Mouse (Mus musculus): Measurements from ENCODE around the gene Uba6. TPM values are rescaled to one million over a fixed set of nuclear protein-coding genes. Genes with fewer than 3 reads are reported as not detected.

Gene Uba6
- polyA plus RNA-seq, 1 experiment from 2014 or later = 13.0 TPM

DNA sequence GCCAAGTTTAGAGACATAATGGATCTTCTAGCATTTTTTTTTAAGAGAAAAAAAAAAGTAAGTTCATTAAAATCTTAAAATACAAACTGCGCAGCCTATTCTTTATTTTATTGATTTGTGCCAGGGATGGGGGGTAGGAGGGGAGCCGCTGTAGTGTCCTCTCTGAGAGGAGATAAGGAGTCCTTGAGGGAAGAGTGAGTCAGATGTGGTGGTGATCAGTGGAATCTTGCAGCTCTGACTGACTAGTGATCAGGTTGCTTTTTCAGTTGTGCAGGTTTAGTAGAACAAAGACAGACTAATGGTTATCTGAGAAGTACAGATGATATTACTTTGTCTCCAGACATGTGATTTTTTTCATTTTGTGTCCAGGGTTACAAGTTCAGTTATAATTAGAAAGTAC, 59.6 kb downstream of the Uba6 start:
- Histone ChIP-seq H3K27ac (replicated peaks) (no peak overlapping the region), H3K27me3 (no peaks in the 10 kb centered on the region), H3K4me2 (no peak overlapping the region), H3K4me1 (replicated peaks) (no peaks in the 10 kb centered on the region), H3K4me3 (no peak overlapping the region), H3K9ac (no peak overlapping the region), H3K9me3 (no peaks in the 10 kb centered on the region), H3K36me3 (peaks cover 26% of the 10 kb centered on the region)
- WGBS = 99% methylated on average over 2 of the region's 2 CpGs
- no peak for ATAC-seq (ENCODE audit: low read depth)

GRCm38 (mm10) chr5:86111074-86111473, 61.5 kb downstream of the Uba6 start:
- Histone ChIP-seq H3K9ac (no peak overlapping the region), H3K9me3 (no peaks in the 10 kb centered on the region), H3K4me1 (replicated peaks) (no peaks in the 10 kb centered on the region), H3K36me3 (peaks cover 27% of the 10 kb centered on the region), H3K27ac (replicated peaks) (no peak overlapping the region), H3K27me3 (no peaks in the 10 kb centered on the region), H3K4me3 (no peak overlapping the region), H3K4me2 (no peak overlapping the region)
- 90% methylated on average over 1 of the region's 1 CpGs for WGBS
- no peak for ATAC-seq (ENCODE audit: low read depth)

DNA sequence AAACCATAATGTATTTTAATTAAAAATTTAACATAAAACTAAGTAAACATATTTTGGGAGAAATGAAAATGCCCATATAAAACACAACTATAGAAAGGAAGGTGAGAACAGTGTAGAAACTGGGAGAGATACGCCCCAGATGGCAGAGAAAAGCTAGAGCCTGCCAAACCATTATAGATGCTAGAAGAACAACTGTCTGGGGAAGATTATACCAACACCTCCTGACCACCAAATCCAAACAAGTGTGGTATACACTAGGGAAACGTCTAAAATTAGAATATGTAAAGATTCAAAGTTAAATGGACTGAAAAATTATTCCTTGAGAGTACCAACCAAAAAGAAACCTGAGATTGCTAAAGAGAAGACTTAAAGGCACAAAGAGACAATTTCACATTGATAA, 66.0 kb downstream of the Uba6 start:
- ATAC-seq (ENCODE audit: low read depth) = no peak
- Histone ChIP-seq H3K9ac (no peak overlapping the region), H3K4me2 (no peak overlapping the region), H3K9me3 (no peaks in the 10 kb centered on the region), H3K4me1 (replicated peaks) (no peaks in the 10 kb centered on the region), H3K4me3 (no peak overlapping the region), H3K36me3 (peaks cover 26% of the 10 kb centered on the region), H3K27ac (replicated peaks) (no peak overlapping the region), H3K27me3 (no peaks in the 10 kb centered on the region)
- WGBS = 73% methylated on average over 2 of the region's 2 CpGs

- no peak for ATAC-seq (ENCODE audit: low read depth)
- H3K9me3 ChIP-seq = no peaks in the 10 kb centered on the region
Measured at GRCm38 (mm10) chr5:86102176-86102575, 70.4 kb downstream of the Uba6 start.

GRCm38 (mm10) chr5:86100621-86101020, 72.0 kb downstream of the Uba6 start:
- Histone ChIP-seq H3K27me3 (no peaks in the 10 kb centered on the region), H3K4me3 (no peak overlapping the region), H3K27ac (replicated peaks) (no peak overlapping the region), H3K9ac (no peak overlapping the region), H3K36me3 (0 out of 2 replicates have a peak, but pooled peaks cover 9% of the 10 kb centered on the region), H3K9me3 (no peaks in the 10 kb centered on the region), H3K4me2 (no peak overlapping the region), H3K4me1 (replicated peaks) (no peaks in the 10 kb centered on the region)
- 86% methylated on average over 3 of the region's 3 CpGs for WGBS
- ATAC-seq (ENCODE audit: low read depth) = no peak

More at GRCm38 (mm10) chr5:86102176-86102575, 70.4 kb downstream of the Uba6 start:
- Histone ChIP-seq H3K36me3 (0 out of 2 replicates have a peak, but pooled peaks cover 11% of the 10 kb centered on the region), H3K27ac (replicated peaks) (no peak overlapping the region), H3K4me2 (no peak overlapping the region), H3K9ac (no peak overlapping the region), H3K27me3 (no peaks in the 10 kb centered on the region), H3K4me1 (replicated peaks) (no peaks in the 10 kb centered on the region), H3K4me3 (no peak overlapping the region)
- WGBS = 100% methylated on average over 2 of the region's 2 CpGs

GRCm38 (mm10) chr5:86098988-86099387, 73.6 kb downstream of the Uba6 start:
- no peak overlapping the region for H3K4me3 ChIP-seq
- H3K4me2 ChIP-seq = no peak overlapping the region
- 0 out of 2 replicates have a peak, but pooled peaks cover 5% of the 10 kb centered on the region for H3K36me3 ChIP-seq
- 91% methylated on average over 3 of the region's 3 CpGs for WGBS
- H3K4me1 ChIP-seq (replicated peaks) = no peaks in the 10 kb centered on the region
- H3K9me3 ChIP-seq = no peaks in the 10 kb centered on the region
- no peak for ATAC-seq (ENCODE audit: low read depth)
- H3K27me3 ChIP-seq = no peaks in the 10 kb centered on the region
- H3K27ac ChIP-seq (replicated peaks) = no peak overlapping the region
- H3K9ac ChIP-seq = no peak overlapping the region

- H3K27ac ChIP-seq (replicated peaks) = no peak overlapping the region
- no peaks in the 10 kb centered on the region for H3K36me3 ChIP-seq
- no peaks in the 10 kb centered on the region for H3K9me3 ChIP-seq
- no peak overlapping the region for H3K4me2 ChIP-seq
- no peak for ATAC-seq (ENCODE audit: low read depth)
- H3K4me3 ChIP-seq = no peak overlapping the region
- no peaks in the 10 kb centered on the region for H3K27me3 ChIP-seq
- H3K4me1 ChIP-seq (replicated peaks) = no peaks in the 10 kb centered on the region
- H3K9ac ChIP-seq = no peak overlapping the region
- WGBS = 90% methylated on average over 9 of the region's 9 CpGs
Measured at GRCm38 (mm10) chr5:86094754-86095153, 77.8 kb downstream of the Uba6 start.

DNA sequence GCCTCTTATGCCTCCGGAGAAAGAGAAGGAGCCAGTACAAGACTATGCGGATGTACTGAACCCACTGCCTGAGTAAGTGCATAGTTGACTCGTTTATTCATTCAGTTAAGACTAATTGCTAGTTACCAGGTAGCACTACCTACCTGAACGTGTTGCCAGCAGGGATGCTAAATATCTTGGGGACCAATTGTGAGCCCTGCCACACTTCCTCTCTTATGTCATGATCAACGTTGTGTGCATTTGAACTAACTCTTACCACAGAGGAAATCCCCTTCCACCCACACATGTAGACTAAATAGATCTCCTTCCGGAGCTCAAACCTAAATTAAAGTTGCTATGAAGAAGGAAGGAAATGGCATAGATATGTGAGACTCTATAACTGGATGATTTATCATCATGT, 85.9 kb downstream of the Uba6 start:
- Histone ChIP-seq H3K27me3 (no peaks in the 10 kb centered on the region), H3K9ac (no peak overlapping the region), H3K4me1 (replicated peaks) (no peaks in the 10 kb centered on the region), H3K9me3 (no peaks in the 10 kb centered on the region), H3K27ac (replicated peaks) (no peak overlapping the region), H3K4me3 (no peak overlapping the region), H3K36me3 (no peaks in the 10 kb centered on the region), H3K4me2 (no peak overlapping the region)
- 87% methylated on average over 6 of the region's 6 CpGs for WGBS
- no peak for ATAC-seq (ENCODE audit: low read depth)

DNA sequence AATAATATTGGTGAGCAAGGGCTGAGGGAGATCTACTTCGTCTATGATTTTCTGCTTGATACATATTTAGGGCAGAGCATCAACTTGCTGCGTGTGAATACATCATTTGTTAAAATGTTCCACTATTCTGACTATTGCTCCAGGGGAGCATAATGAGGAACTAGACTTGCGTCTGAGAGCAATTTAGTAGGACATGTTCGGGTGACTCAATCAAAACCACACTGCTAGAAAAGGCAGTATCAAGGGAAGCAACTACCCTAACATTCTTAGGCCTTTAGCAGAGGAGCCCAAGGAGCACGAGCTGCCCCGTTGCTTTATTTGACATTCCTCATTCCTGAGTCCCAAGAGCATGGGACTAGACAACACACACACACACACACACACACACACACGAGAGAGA, 87.6 kb downstream of the Uba6 start:
- Histone ChIP-seq H3K36me3 (no peaks in the 10 kb centered on the region), H3K27me3 (no peaks in the 10 kb centered on the region), H3K9me3 (no peaks in the 10 kb centered on the region), H3K4me2 (no peak overlapping the region), H3K4me1 (replicated peaks) (no peaks in the 10 kb centered on the region), H3K27ac (replicated peaks) (no peak overlapping the region), H3K9ac (no peak overlapping the region), H3K4me3 (no peak overlapping the region)
- WGBS = 84% methylated on average over 7 of the region's 7 CpGs
- ATAC-seq (ENCODE audit: low read depth) = no peak

GRCm38 (mm10) chr5:86083987-86084386, 88.6 kb downstream of the Uba6 start:
- Histone ChIP-seq H3K4me1 (replicated peaks) (no peaks in the 10 kb centered on the region), H3K9me3 (no peaks in the 10 kb centered on the region), H3K36me3 (no peaks in the 10 kb centered on the region), H3K4me2 (no peak overlapping the region), H3K27me3 (no peaks in the 10 kb centered on the region), H3K4me3 (no peak overlapping the region), H3K9ac (no peak overlapping the region), H3K27ac (replicated peaks) (no peak overlapping the region)
- 83% methylated on average over 6 of the region's 6 CpGs for WGBS
- no peak for ATAC-seq (ENCODE audit: low read depth)

DNA sequence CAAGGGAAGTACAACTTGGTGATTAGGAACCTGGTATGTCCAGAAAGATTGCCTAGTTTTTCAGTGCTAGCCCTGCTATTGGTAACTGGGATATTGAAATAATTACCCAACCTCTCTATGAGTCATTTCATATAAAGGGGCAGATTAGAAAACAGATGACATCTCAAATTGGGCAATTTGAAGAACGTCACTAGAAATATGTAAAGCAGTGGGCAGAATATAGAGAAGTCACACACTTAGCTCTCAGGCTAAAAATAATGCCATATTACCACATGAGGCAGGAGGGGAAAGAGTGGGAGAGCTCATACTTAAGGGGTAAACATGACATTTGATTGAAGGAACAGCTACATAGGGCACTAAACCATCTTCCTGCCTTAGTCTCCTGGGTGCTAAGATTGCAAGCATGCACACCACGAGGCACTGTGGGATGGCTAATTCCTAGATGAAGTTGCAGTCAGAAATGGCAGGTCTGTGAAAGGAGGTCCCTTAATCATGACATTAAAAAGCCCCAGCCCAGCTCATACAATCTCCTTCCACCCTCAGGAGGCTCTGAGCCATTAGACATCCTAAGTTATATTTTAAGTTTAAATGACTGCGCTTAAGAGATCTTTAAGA, 93.8 kb downstream of the Uba6 start:
- Histone ChIP-seq H3K4me1 (replicated peaks) (no peaks in the 10 kb centered on the region), H3K9ac (no peak overlapping the region), H3K9me3 (no peaks in the 10 kb centered on the region), H3K27ac (replicated peaks) (no peak overlapping the region), H3K27me3 (no peaks in the 10 kb centered on the region), H3K4me3 (no peak overlapping the region), H3K4me2 (no peak overlapping the region), H3K36me3 (no peaks in the 10 kb centered on the region)
- ATAC-seq (ENCODE audit: low read depth) = no peak
- WGBS = 81% methylated on average over 3 of the region's 3 CpGs

GRCm38 (mm10) chr5:86072756-86073386, 99.7 kb downstream of the Uba6 start:
- ATAC-seq (ENCODE audit: low read depth) = no peak
- H3K27me3 ChIP-seq = no peaks in the 10 kb centered on the region
- no peaks in the 10 kb centered on the region for H3K4me1 ChIP-seq (replicated peaks)
- H3K4me3 ChIP-seq = no peak overlapping the region
- WGBS = 85% methylated on average over 4 of the region's 4 CpGs
- no peaks in the 10 kb centered on the region for H3K36me3 ChIP-seq
- H3K9me3 ChIP-seq = no peaks in the 10 kb centered on the region
- no peak overlapping the region for H3K9ac ChIP-seq
- no peak overlapping the region for H3K4me2 ChIP-seq
- H3K27ac ChIP-seq (replicated peaks) = no peak overlapping the region

DNA sequence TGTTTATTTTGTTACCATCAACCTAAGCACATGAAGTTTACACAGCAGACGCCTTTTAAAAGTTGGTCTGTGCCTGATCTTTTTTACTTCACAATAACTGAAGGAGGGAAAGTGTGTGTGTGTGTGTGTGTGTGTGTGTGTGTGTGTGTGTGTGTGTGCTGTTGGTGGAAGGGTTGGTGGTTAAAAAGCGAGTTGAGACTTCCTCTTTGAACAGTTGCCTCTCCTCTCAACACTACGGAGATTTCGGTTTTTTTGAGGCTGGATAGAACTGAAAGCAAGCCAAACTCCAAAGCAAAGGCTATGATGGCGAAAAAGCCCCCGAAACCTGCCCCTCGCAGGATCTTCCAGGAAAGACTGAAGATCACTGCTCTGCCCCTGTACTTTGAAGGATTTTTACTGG, 101.1 kb downstream of the Uba6 start, which contains the start of gene Stap1:
Gene Stap1 (plus strand): TSS at position 209 of the 400 bp plus-strand sequence.
- Histone ChIP-seq H3K9me3 (no peaks in the 10 kb centered on the region), H3K27ac (replicated peaks) (no peak within 1 kb of the TSS), H3K4me1 (replicated peaks) (0 out of 2 replicates have a peak, but pooled peaks cover 3% of the 10 kb centered on the region), H3K27me3 (no peaks in the 10 kb centered on the region), H3K4me2 (no peak within 1 kb of the TSS), H3K4me3 (no peak within 1 kb of the TSS), H3K9ac (no peak within 1 kb of the TSS), H3K36me3 (no peaks in the 10 kb centered on the region)
- WGBS = 79% methylated on average over 7 of the region's 7 CpGs
- no peak for ATAC-seq (ENCODE audit: low read depth)
